Mouse (Mus musculus): ENCODE results near the gene Tmem53. TPM values are rescaled to one million over a fixed set of nuclear protein-coding genes. Genes with fewer than 3 reads are reported as not detected.

Tmem53 gene
- polyA plus RNA-seq, 1 experiment from 2014 or later = 13.8 TPM

GRCm38 (mm10) chr4:117220741-117221515 lies 30.8 kb upstream of the Tmem53 start:
- ATAC-seq (ENCODE audit: low FRiP score, low TSS enrichment) = no peak
- Histone ChIP-seq H3K36me3 (ENCODE audit: control insufficient read depth, insufficient read depth, low read length) (no peaks in the 10 kb centered on the region), H3K27me3 (ENCODE audit: control insufficient read depth, insufficient read depth, low read length) (no peaks in the 10 kb centered on the region), H3K4me1 (ENCODE audit: control insufficient read depth, insufficient read depth, low read length) (0 out of 2 replicates have a peak, but pooled peaks cover 8% of the 10 kb centered on the region), H3K9ac (ENCODE audit: low read depth, low read length) (no peak overlapping the region), H3K27ac (ENCODE audit: low read depth, low read length) (no peak overlapping the region), H3K4me2 (replicated peaks; ENCODE audit: low read depth, low read length) (no peak overlapping the region), H3K9me3 (ENCODE audit: control insufficient read depth, low read length) (no peaks in the 10 kb centered on the region), H3K4me3 (ENCODE audit: low read length) (no peak overlapping the region)
- 75% methylated on average over 9 of the region's 9 CpGs for WGBS

- H3K4me2 ChIP-seq (replicated peaks; ENCODE audit: low read depth, low read length) = no peak overlapping the region
- H3K27me3 ChIP-seq (ENCODE audit: control insufficient read depth, insufficient read depth, low read length) = no peaks in the 10 kb centered on the region
- no peak overlapping the region for H3K27ac ChIP-seq (ENCODE audit: low read depth, low read length)
- no peak overlapping the region for H3K4me3 ChIP-seq (ENCODE audit: low read length)
- H3K9me3 ChIP-seq (ENCODE audit: control insufficient read depth, low read length) = no peaks in the 10 kb centered on the region
- 86% methylated on average over 9 of the region's 9 CpGs for WGBS
- ATAC-seq (ENCODE audit: low FRiP score, low TSS enrichment) = no peak
- H3K4me1 ChIP-seq (ENCODE audit: control insufficient read depth, insufficient read depth, low read length) = 0 out of 2 replicates have a peak, but pooled peaks cover 8% of the 10 kb centered on the region
- no peaks in the 10 kb centered on the region for H3K36me3 ChIP-seq (ENCODE audit: control insufficient read depth, insufficient read depth, low read length)
- H3K9ac ChIP-seq (ENCODE audit: low read depth, low read length) = no peak overlapping the region
Measured at GRCm38 (mm10) chr4:117221836-117222235, 29.9 kb upstream of the Tmem53 start.

GRCm38 (mm10) chr4:117223001-117223400 lies 28.8 kb upstream of the Tmem53 start:
- Histone ChIP-seq H3K36me3 (ENCODE audit: control insufficient read depth, insufficient read depth, low read length) (no peaks in the 10 kb centered on the region), H3K4me2 (replicated peaks; ENCODE audit: low read depth, low read length) (no peak overlapping the region), H3K9ac (ENCODE audit: low read depth, low read length) (no peak overlapping the region), H3K27ac (ENCODE audit: low read depth, low read length) (no peak overlapping the region), H3K4me3 (ENCODE audit: low read length) (no peak overlapping the region), H3K9me3 (ENCODE audit: control insufficient read depth, low read length) (no peaks in the 10 kb centered on the region), H3K4me1 (ENCODE audit: control insufficient read depth, insufficient read depth, low read length) (0 out of 2 replicates have a peak, but pooled peaks cover 8% of the 10 kb centered on the region), H3K27me3 (ENCODE audit: control insufficient read depth, insufficient read depth, low read length) (no peaks in the 10 kb centered on the region)
- WGBS = 20% methylated on average over 5 of the region's 5 CpGs
- ATAC-seq (ENCODE audit: low FRiP score, low TSS enrichment) = no peak

GRCm38 (mm10) chr4:117224122-117224521 lies 27.6 kb upstream of the Tmem53 start:
- H3K9ac ChIP-seq (ENCODE audit: low read depth, low read length) = no peak overlapping the region
- 0 out of 2 replicates have a peak, but pooled peaks cover 2% of the 10 kb centered on the region for H3K4me1 ChIP-seq (ENCODE audit: control insufficient read depth, insufficient read depth, low read length)
- H3K36me3 ChIP-seq (ENCODE audit: control insufficient read depth, insufficient read depth, low read length) = no peaks in the 10 kb centered on the region
- WGBS = 78% methylated on average over 8 of the region's 8 CpGs
- H3K4me3 ChIP-seq (ENCODE audit: low read length) = no peak overlapping the region
- no peak overlapping the region for H3K4me2 ChIP-seq (replicated peaks; ENCODE audit: low read depth, low read length)
- H3K27me3 ChIP-seq (ENCODE audit: control insufficient read depth, insufficient read depth, low read length) = no peaks in the 10 kb centered on the region
- no peak overlapping the region for H3K27ac ChIP-seq (ENCODE audit: low read depth, low read length)
- ATAC-seq (ENCODE audit: low FRiP score, low TSS enrichment) = no peak
- H3K9me3 ChIP-seq (ENCODE audit: control insufficient read depth, low read length) = no peaks in the 10 kb centered on the region

- H3K4me3 ChIP-seq (ENCODE audit: low read length) = no peak overlapping the region
- no peak for ATAC-seq (ENCODE audit: low FRiP score, low TSS enrichment)
- H3K4me2 ChIP-seq (replicated peaks; ENCODE audit: low read depth, low read length) = no peak overlapping the region
- no peak overlapping the region for H3K27ac ChIP-seq (ENCODE audit: low read depth, low read length)
- H3K4me1 ChIP-seq (ENCODE audit: control insufficient read depth, insufficient read depth, low read length) = no peaks in the 10 kb centered on the region
- no peaks in the 10 kb centered on the region for H3K27me3 ChIP-seq (ENCODE audit: control insufficient read depth, insufficient read depth, low read length)
- no peaks in the 10 kb centered on the region for H3K36me3 ChIP-seq (ENCODE audit: control insufficient read depth, insufficient read depth, low read length)
- no peaks in the 10 kb centered on the region for H3K9me3 ChIP-seq (ENCODE audit: control insufficient read depth, low read length)
- no peak overlapping the region for H3K9ac ChIP-seq (ENCODE audit: low read depth, low read length)
Measured at GRCm38 (mm10) chr4:117225250-117225649, 26.5 kb upstream of the Tmem53 start.

GRCm38 (mm10) chr4:117229590-117229989 lies 22.2 kb upstream of the Tmem53 start:
- WGBS = 64% methylated on average over 15 of the region's 15 CpGs
- Histone ChIP-seq H3K4me1 (ENCODE audit: control insufficient read depth, insufficient read depth, low read length) (no peaks in the 10 kb centered on the region), H3K4me2 (replicated peaks; ENCODE audit: low read depth, low read length) (no peak overlapping the region), H3K9me3 (ENCODE audit: control insufficient read depth, low read length) (no peaks in the 10 kb centered on the region), H3K9ac (ENCODE audit: low read depth, low read length) (no peak overlapping the region), H3K4me3 (ENCODE audit: low read length) (no peak overlapping the region), H3K27me3 (ENCODE audit: control insufficient read depth, insufficient read depth, low read length) (no peaks in the 10 kb centered on the region), H3K27ac (ENCODE audit: low read depth, low read length) (no peak overlapping the region), H3K36me3 (ENCODE audit: control insufficient read depth, insufficient read depth, low read length) (no peaks in the 10 kb centered on the region)
- no peak for ATAC-seq (ENCODE audit: low FRiP score, low TSS enrichment)

- no peak overlapping the region for H3K4me2 ChIP-seq (replicated peaks; ENCODE audit: low read depth, low read length)
- 63% methylated on average over 10 of the region's 10 CpGs for WGBS
- no peak for ATAC-seq (ENCODE audit: low FRiP score, low TSS enrichment)
- no peaks in the 10 kb centered on the region for H3K4me1 ChIP-seq (ENCODE audit: control insufficient read depth, insufficient read depth, low read length)
- H3K4me3 ChIP-seq (ENCODE audit: low read length) = no peak overlapping the region
- no peak overlapping the region for H3K27ac ChIP-seq (ENCODE audit: low read depth, low read length)
- no peaks in the 10 kb centered on the region for H3K27me3 ChIP-seq (ENCODE audit: control insufficient read depth, insufficient read depth, low read length)
- H3K9me3 ChIP-seq (ENCODE audit: control insufficient read depth, low read length) = no peaks in the 10 kb centered on the region
- no peaks in the 10 kb centered on the region for H3K36me3 ChIP-seq (ENCODE audit: control insufficient read depth, insufficient read depth, low read length)
- no peak overlapping the region for H3K9ac ChIP-seq (ENCODE audit: low read depth, low read length)
Measured at GRCm38 (mm10) chr4:117230331-117230730, 21.4 kb upstream of the Tmem53 start.

- no peaks in the 10 kb centered on the region for H3K9me3 ChIP-seq (ENCODE audit: control insufficient read depth, low read length)
- ATAC-seq (ENCODE audit: low FRiP score, low TSS enrichment) = no peak
- no peak overlapping the region for H3K4me2 ChIP-seq (replicated peaks; ENCODE audit: low read depth, low read length)
- H3K4me1 ChIP-seq (ENCODE audit: control insufficient read depth, insufficient read depth, low read length) = no peaks in the 10 kb centered on the region
- no peak overlapping the region for H3K27ac ChIP-seq (ENCODE audit: low read depth, low read length)
- H3K9ac ChIP-seq (ENCODE audit: low read depth, low read length) = no peak overlapping the region
- H3K27me3 ChIP-seq (ENCODE audit: control insufficient read depth, insufficient read depth, low read length) = no peaks in the 10 kb centered on the region
- WGBS = 60% methylated on average over 2 of the region's 2 CpGs
- no peak overlapping the region for H3K4me3 ChIP-seq (ENCODE audit: low read length)
- no peaks in the 10 kb centered on the region for H3K36me3 ChIP-seq (ENCODE audit: control insufficient read depth, insufficient read depth, low read length)
Measured at GRCm38 (mm10) chr4:117231208-117231607, 20.5 kb upstream of the Tmem53 start.

GRCm38 (mm10) chr4:117234166-117234741 lies 17.5 kb upstream of the Tmem53 start:
- no peak overlapping the region for H3K4me3 ChIP-seq (ENCODE audit: low read length)
- ATAC-seq (ENCODE audit: low FRiP score, low TSS enrichment) = no peak
- H3K27ac ChIP-seq (ENCODE audit: low read depth, low read length) = no peak overlapping the region
- no peaks in the 10 kb centered on the region for H3K27me3 ChIP-seq (ENCODE audit: control insufficient read depth, insufficient read depth, low read length)
- H3K4me1 ChIP-seq (ENCODE audit: control insufficient read depth, insufficient read depth, low read length) = no peaks in the 10 kb centered on the region
- H3K36me3 ChIP-seq (ENCODE audit: control insufficient read depth, insufficient read depth, low read length) = no peaks in the 10 kb centered on the region
- 24% methylated on average over 7 of the region's 7 CpGs for WGBS
- no peak overlapping the region for H3K4me2 ChIP-seq (replicated peaks; ENCODE audit: low read depth, low read length)
- H3K9ac ChIP-seq (ENCODE audit: low read depth, low read length) = no peak overlapping the region
- no peaks in the 10 kb centered on the region for H3K9me3 ChIP-seq (ENCODE audit: control insufficient read depth, low read length)
